Mouse (Mus musculus): ENCODE results near the gene Gm3336. TPM values are rescaled to one million over a fixed set of nuclear protein-coding genes. Genes with fewer than 3 reads are reported as not detected.

The Gm3336 gene
- polyA plus RNA-seq, 1 experiment, result 0.23 TPM

DNA sequence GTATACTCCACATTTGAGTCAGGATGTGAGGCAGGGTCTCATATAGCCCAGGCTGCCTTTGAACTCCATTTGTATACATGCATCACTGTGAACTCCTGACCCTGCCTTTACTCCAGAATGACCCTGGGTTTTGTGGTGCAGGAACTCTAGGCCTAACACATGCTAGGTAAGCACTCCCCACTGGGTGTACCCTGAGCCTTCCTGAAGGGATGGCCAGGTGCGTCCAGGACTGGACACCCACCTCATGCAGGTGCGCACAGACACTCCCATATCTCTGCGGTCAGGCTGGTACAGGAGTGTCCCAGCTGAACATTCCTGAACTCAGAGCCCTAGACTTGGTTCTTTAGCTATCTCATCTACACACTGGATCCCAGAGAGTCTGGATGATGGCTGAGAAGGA is 44.2 kb upstream of the Gm3336 start:
- no peaks in the 10 kb centered on the region for H3K27me3 ChIP-seq (ENCODE audit: control insufficient read depth, insufficient read depth, insufficient read length)
- TF ChIP-seq POLR2A (IDR thresholded peaks at IDR 0.05; ENCODE audit: insufficient read length, low read depth) (peak; percentile 43), REST (IDR thresholded peaks at IDR 0.05; ENCODE audit: insufficient read depth, insufficient read length) (no peak), TCF3 (IDR thresholded peaks at IDR 0.05; ENCODE audit: insufficient read length, low read depth) (no peak), USF1 (IDR thresholded peaks at IDR 0.05; ENCODE audit: low read depth) (no peak), MAX (IDR thresholded peaks at IDR 0.05; ENCODE audit: low read depth) (no peak), MYOG (IDR thresholded peaks at IDR 0.05; ENCODE audit: control insufficient read depth in 1 of 3, insufficient read depth in 1 of 3, insufficient read length in 2 of 3, low read depth in 2 of 3) (no peak), SRF (IDR thresholded peaks at IDR 0.05; ENCODE audit: control insufficient read depth, insufficient read length, low read depth) (no peak)
- peaks cover 29% of the 10 kb centered on the region for H3K79me2 ChIP-seq (ENCODE audit: control insufficient read depth, insufficient read depth)

DNA sequence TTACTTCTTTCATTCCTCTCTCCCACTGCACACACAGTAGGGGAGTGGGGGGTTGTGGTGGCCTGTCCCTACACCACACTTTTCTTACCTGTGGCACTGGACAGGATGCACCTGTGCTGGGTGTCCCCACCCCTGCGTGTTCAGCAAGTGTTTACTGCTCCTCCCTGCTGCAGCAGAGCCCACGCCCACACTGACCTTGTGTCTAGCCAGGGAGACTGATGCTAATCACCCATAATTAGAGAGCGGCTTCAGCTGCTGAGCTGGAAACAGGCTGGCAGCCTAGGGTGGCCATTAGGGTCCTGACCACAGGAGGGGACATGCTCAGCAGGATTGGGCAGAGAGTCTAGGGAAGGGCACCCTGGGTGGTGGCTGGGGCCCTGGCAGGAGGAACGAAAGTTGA is 43.6 kb upstream of the Gm3336 start:
- TF ChIP-seq E2F4 (IDR thresholded peaks at IDR 0.05; ENCODE audit: insufficient read depth) (no peak), MYOG (IDR thresholded peaks at IDR 0.05; ENCODE audit: control insufficient read depth in 1 of 3, insufficient read depth in 1 of 3, insufficient read length in 2 of 3, low read depth in 2 of 3) (peak in 2 of 3 experiments; percentile 10 to 77), POLR2A (IDR thresholded peaks at IDR 0.05; ENCODE audit: insufficient read length, low read depth) (no peak), MYOD1 (IDR thresholded peaks at IDR 0.05; ENCODE audit: control insufficient read depth in 1 of 3, insufficient read length in 2 of 3, low read depth in 2 of 3) (peak in 2 of 3 experiments; percentile 17 to 89)
- H3K4me2 ChIP-seq (ENCODE audit: low read depth), result peak overlapping the region; percentile 90
- H3K27me3 ChIP-seq (ENCODE audit: control insufficient read depth, insufficient read depth, insufficient read length), result no peaks in the 10 kb centered on the region
- H3K36me3 ChIP-seq (ENCODE audit: control insufficient read depth, insufficient read depth), result no peaks in the 10 kb centered on the region
- no peak overlapping the region for H3ac ChIP-seq (ENCODE audit: control insufficient read depth, insufficient read length)
- H3K79me2 ChIP-seq (ENCODE audit: control insufficient read depth, insufficient read depth), result peaks cover 29% of the 10 kb centered on the region
- H3K4me3 ChIP-seq, result peak overlapping the region; percentile 23

More for the DNA sequence above, 44.2 kb upstream of the Gm3336 start:
- Histone ChIP-seq H3K36me3 (ENCODE audit: control insufficient read depth, insufficient read depth) (no peaks in the 10 kb centered on the region), H3K4me2 (ENCODE audit: low read depth) (peak overlapping the region; percentile 90), H3K4me3 (peak overlapping the region; percentile 23), H3ac (ENCODE audit: control insufficient read depth, insufficient read length) (peak overlapping the region; percentile 70)

GRCm38 (mm10) chr8:70675336-70675735 is 43.0 kb upstream of the Gm3336 start:
- Histone ChIP-seq H3K4me2 (ENCODE audit: low read depth) (no peak overlapping the region), H3K27me3 (ENCODE audit: control insufficient read depth, insufficient read depth, insufficient read length) (no peaks in the 10 kb centered on the region), H3ac (ENCODE audit: control insufficient read depth, insufficient read length) (no peak overlapping the region), H3K79me2 (ENCODE audit: control insufficient read depth, insufficient read depth) (peaks cover 29% of the 10 kb centered on the region), H3K4me3 (no peak overlapping the region), H3K36me3 (ENCODE audit: control insufficient read depth, insufficient read depth) (no peaks in the 10 kb centered on the region)
- TF ChIP-seq E2F4 (IDR thresholded peaks at IDR 0.05; ENCODE audit: insufficient read depth) (no peak), SRF (IDR thresholded peaks at IDR 0.05; ENCODE audit: control insufficient read depth, insufficient read length, low read depth) (no peak), USF1 (IDR thresholded peaks at IDR 0.05; ENCODE audit: low read depth) (no peak), MYOG (IDR thresholded peaks at IDR 0.05; ENCODE audit: control insufficient read depth in 1 of 3, insufficient read depth in 1 of 3, insufficient read length in 2 of 3, low read depth in 2 of 3) (no peak), CEBPB (IDR thresholded peaks at IDR 0.05; ENCODE audit: insufficient read depth, poor library complexity, severe bottlenecking) (no peak), MAX (IDR thresholded peaks at IDR 0.05; ENCODE audit: low read depth) (no peak), REST (IDR thresholded peaks at IDR 0.05; ENCODE audit: insufficient read depth, insufficient read length) (no peak), TCF3 (IDR thresholded peaks at IDR 0.05; ENCODE audit: insufficient read length, low read depth) (no peak), MYOD1 (IDR thresholded peaks at IDR 0.05; ENCODE audit: control insufficient read depth in 1 of 3, insufficient read length in 2 of 3, low read depth in 2 of 3) (no peak), POLR2AphosphoS2 (IDR thresholded peaks at IDR 0.05; ENCODE audit: insufficient read length, low read depth) (no peak), TCF12 (IDR thresholded peaks at IDR 0.05; ENCODE audit: insufficient read depth, poor library complexity, severe bottlenecking) (no peak), POLR2A (IDR thresholded peaks at IDR 0.05; ENCODE audit: insufficient read length, low read depth) (no peak)

- H3ac ChIP-seq (ENCODE audit: control insufficient read depth, insufficient read length), result no peak overlapping the region
- H3K4me2 ChIP-seq (ENCODE audit: low read depth), result no peak overlapping the region
- no peak for TF ChIP-seq TCF3 (IDR thresholded peaks at IDR 0.05; ENCODE audit: insufficient read length, low read depth)
- TF ChIP-seq CEBPB (IDR thresholded peaks at IDR 0.05; ENCODE audit: insufficient read depth, poor library complexity, severe bottlenecking), result no peak
- no peak for TF ChIP-seq REST (IDR thresholded peaks at IDR 0.05; ENCODE audit: insufficient read depth, insufficient read length)
- no peak for TF ChIP-seq POLR2AphosphoS2 (IDR thresholded peaks at IDR 0.05; ENCODE audit: insufficient read length, low read depth)
- no peak for TF ChIP-seq POLR2A (IDR thresholded peaks at IDR 0.05; ENCODE audit: insufficient read length, low read depth)
- no peak for TF ChIP-seq MAX (IDR thresholded peaks at IDR 0.05; ENCODE audit: low read depth)
- no peak for TF ChIP-seq USF1 (IDR thresholded peaks at IDR 0.05; ENCODE audit: low read depth)
- TF ChIP-seq E2F4 (IDR thresholded peaks at IDR 0.05; ENCODE audit: insufficient read depth), result no peak
- no peak for TF ChIP-seq TCF12 (IDR thresholded peaks at IDR 0.05; ENCODE audit: insufficient read depth, poor library complexity, severe bottlenecking)
- no peak for TF ChIP-seq MYOD1 (IDR thresholded peaks at IDR 0.05; ENCODE audit: control insufficient read depth in 1 of 3, insufficient read length in 2 of 3, low read depth in 2 of 3)
- no peak for TF ChIP-seq SRF (IDR thresholded peaks at IDR 0.05; ENCODE audit: control insufficient read depth, insufficient read length, low read depth)
- no peak for TF ChIP-seq MYOG (IDR thresholded peaks at IDR 0.05; ENCODE audit: control insufficient read depth in 1 of 3, insufficient read depth in 1 of 3, insufficient read length in 2 of 3, low read depth in 2 of 3)
- peaks cover 29% of the 10 kb centered on the region for H3K79me2 ChIP-seq (ENCODE audit: control insufficient read depth, insufficient read depth)
- no peaks in the 10 kb centered on the region for H3K36me3 ChIP-seq (ENCODE audit: control insufficient read depth, insufficient read depth)
- no peaks in the 10 kb centered on the region for H3K27me3 ChIP-seq (ENCODE audit: control insufficient read depth, insufficient read depth, insufficient read length)
- H3K4me3 ChIP-seq, result no peak overlapping the region
Observed at GRCm38 (mm10) chr8:70677451-70678080, 40.8 kb upstream of the Gm3336 start.

DNA sequence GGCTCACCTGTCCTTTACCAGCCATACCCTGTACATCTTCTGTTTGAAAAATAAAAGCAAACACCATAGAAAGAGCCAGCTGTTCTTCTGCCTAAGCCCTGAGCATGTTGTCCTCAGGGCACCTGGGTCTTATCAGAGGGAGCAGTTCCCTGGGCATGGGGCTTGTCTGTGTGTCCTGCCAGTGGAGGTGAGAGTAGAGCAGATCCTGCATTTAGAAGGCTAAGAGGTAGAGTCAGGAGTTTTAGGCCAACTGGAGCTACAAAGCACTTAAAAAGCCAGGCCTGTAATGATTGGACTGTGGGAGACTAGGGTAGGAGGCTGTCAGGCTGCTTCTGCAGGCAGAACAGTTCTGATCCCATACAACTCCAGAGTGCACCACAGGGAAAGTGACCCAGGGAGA is 39.7 kb upstream of the Gm3336 start:
- H3K27me3 ChIP-seq (ENCODE audit: control insufficient read depth, insufficient read depth, insufficient read length), result no peaks in the 10 kb centered on the region
- TF ChIP-seq MYOD1 (IDR thresholded peaks at IDR 0.05; ENCODE audit: control insufficient read depth in 1 of 3, insufficient read length in 2 of 3, low read depth in 2 of 3) (no peak), MAX (IDR thresholded peaks at IDR 0.05; ENCODE audit: low read depth) (no peak), POLR2A (IDR thresholded peaks at IDR 0.05; ENCODE audit: insufficient read length, low read depth) (no peak), TCF12 (IDR thresholded peaks at IDR 0.05; ENCODE audit: insufficient read depth, poor library complexity, severe bottlenecking) (no peak), REST (IDR thresholded peaks at IDR 0.05; ENCODE audit: insufficient read depth, insufficient read length) (no peak), SRF (IDR thresholded peaks at IDR 0.05; ENCODE audit: control insufficient read depth, insufficient read length, low read depth) (no peak), E2F4 (IDR thresholded peaks at IDR 0.05; ENCODE audit: insufficient read depth) (no peak), CEBPB (IDR thresholded peaks at IDR 0.05; ENCODE audit: insufficient read depth, poor library complexity, severe bottlenecking) (no peak), MYOG (IDR thresholded peaks at IDR 0.05; ENCODE audit: control insufficient read depth in 1 of 3, insufficient read depth in 1 of 3, insufficient read length in 2 of 3, low read depth in 2 of 3) (no peak)
- H3ac ChIP-seq (ENCODE audit: control insufficient read depth, insufficient read length), result no peak overlapping the region
- H3K4me3 ChIP-seq, result no peak overlapping the region
- no peak overlapping the region for H3K4me2 ChIP-seq (ENCODE audit: low read depth)
- peaks cover 29% of the 10 kb centered on the region for H3K79me2 ChIP-seq (ENCODE audit: control insufficient read depth, insufficient read depth)
- no peaks in the 10 kb centered on the region for H3K36me3 ChIP-seq (ENCODE audit: control insufficient read depth, insufficient read depth)
